Mouse (Mus musculus): ENCODE measurements around the gene Bag5.

DNA sequence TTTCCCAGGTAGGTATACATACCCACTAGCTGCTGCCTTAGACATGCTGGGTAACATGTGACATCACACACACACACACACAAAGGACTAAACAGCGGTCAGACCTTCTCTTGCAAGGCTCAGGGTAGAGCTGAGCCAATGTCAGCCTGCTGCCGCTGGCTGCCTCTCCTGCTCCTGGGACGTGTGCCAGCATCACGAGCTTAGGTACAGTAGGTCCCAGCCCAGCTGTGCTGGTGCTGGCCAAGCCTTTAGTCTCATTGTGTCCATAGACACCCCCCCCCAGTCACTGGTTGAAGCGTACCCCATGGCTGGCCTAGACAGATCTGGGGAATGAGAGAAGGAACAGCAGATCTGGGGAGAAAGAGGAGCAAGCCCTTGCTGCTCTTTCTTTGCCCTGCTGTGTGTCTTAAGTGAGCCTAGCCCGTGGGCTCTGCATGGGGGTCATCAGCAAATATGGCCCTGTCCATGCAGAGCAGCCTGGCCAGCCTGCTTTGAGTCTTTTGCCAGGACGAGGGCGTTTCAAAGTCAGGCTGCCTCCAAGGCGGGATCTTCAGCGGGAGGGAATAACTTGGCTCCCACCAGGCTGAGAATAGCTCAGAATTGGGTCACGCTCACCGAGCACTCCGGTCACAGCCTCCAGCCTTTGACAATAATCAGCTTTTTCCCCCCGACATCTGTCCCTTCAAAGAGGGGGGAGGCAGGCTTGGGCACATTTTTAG, 25.5 kb downstream of the Bag5 start:
- TF ChIP-seq POLR2A (IDR thresholded peaks at IDR 0.05; ENCODE audit: borderline replicate concordance, control insufficient read depth, low read depth, low read length): no peak
- TF ChIP-seq CTCF (IDR thresholded peaks at IDR 0.05; ENCODE audit: control insufficient read depth, insufficient read depth, low read length): no peak
